Comparison of ENCODE assay signal across 20 mouse cellular contexts in genomic region chr11:98325191-98325820, GRCm38 (mm10). TPM values are rescaled to one million over a fixed set of nuclear protein-coding genes. Genes with fewer than 3 reads are reported as not detected.
DNase-seq lines count a peak whose midpoint lies in the region; ATAC-seq and TF ChIP-seq lines count a peak whose summit lies in the region.
"Had no signal": no experiment of that assay in that cellular context is flagged by ENCODE, and none has a peak within 500 bp of the region (broad histone marks: within the 10 kb centered on the region; RNA-seq: fewer than 3 reads in every experiment).

No protein-coding gene starts in this region.

- no peaks in the 10 kb centered on the region for H3K9me3 ChIP-seq in midbrain, embryonic 13.5 days
- no peaks in the 10 kb centered on the region for H3K9me3 ChIP-seq in midbrain, embryonic 10.5 days (replicated peaks)
- H3K9me3 ChIP-seq in forebrain, embryonic 12.5 days: no peaks in the 10 kb centered on the region
- H3K9me3 ChIP-seq in hindbrain, postnatal 0 days (ENCODE audit: low read length): no peaks in the 10 kb centered on the region
- H3K9me3 ChIP-seq in liver, embryonic 11.5 days (ENCODE audit: control insufficient read depth, low read length): no peaks in the 10 kb centered on the region
- H3K9me3 ChIP-seq: heart, embryonic 12.5 days; limb, embryonic 12.5 days; liver, embryonic 15.5 days had no signal

- no peak for ATAC-seq in midbrain, embryonic 13.5 days
- no peak for ATAC-seq in forebrain, embryonic 12.5 days (ENCODE audit: low FRiP score)
- no peak for ATAC-seq in hindbrain, postnatal 0 days
- no peak for ATAC-seq in liver, embryonic 11.5 days (replicated peaks; ENCODE audit: low FRiP score)

- H3K4me2 ChIP-seq in midbrain, embryonic 13.5 days (replicated peaks): 0 out of 2 replicates have a peak overlapping the region, but pooled peaks have one; percentile 20
- H3K4me2 ChIP-seq in forebrain, embryonic 12.5 days: peak overlapping the region; percentile 25
- H3K4me2 ChIP-seq in hindbrain, postnatal 0 days (ENCODE audit: low read depth, low read length): peak overlapping the region; percentile 58
- H3K4me2 ChIP-seq in liver, embryonic 11.5 days: no peak overlapping the region
- H3K4me2 ChIP-seq: heart, embryonic 12.5 days; limb, embryonic 12.5 days; liver, embryonic 15.5 days had no signal

- H3K27ac ChIP-seq in midbrain, embryonic 13.5 days: no peak overlapping the region
- H3K27ac ChIP-seq in midbrain, embryonic 10.5 days (replicated peaks): no peak overlapping the region
- no peak overlapping the region for H3K27ac ChIP-seq in forebrain, embryonic 12.5 days
- H3K27ac ChIP-seq in hindbrain, postnatal 0 days: no peak overlapping the region; the same call in 1 of the 2 replicates
- no peak overlapping the region for H3K27ac ChIP-seq in thymus, adult 2 months (ENCODE audit: control insufficient read depth, insufficient read depth, low read length)
- no peak overlapping the region for H3K27ac ChIP-seq in liver, embryonic 11.5 days (ENCODE audit: low read depth, low read length)
- H3K27ac ChIP-seq: limb, embryonic 12.5 days; liver, embryonic 15.5 days had no signal

- peak overlapping the region; percentile 15 for H3K4me3 ChIP-seq in midbrain, embryonic 13.5 days (replicated peaks)
- H3K4me3 ChIP-seq in midbrain, embryonic 10.5 days: no peak overlapping the region
- H3K4me3 ChIP-seq in forebrain, embryonic 12.5 days (replicated peaks): peak overlapping the region; percentile 21
- peak overlapping the region; percentile 54; the same call in 1 of the 2 replicates for H3K4me3 ChIP-seq in hindbrain, postnatal 0 days (ENCODE audit: low read length)
- H3K4me3 ChIP-seq in thymus, adult 2 months (ENCODE audit: control insufficient read depth, insufficient read depth, low read length): no peak overlapping the region
- H3K4me3 ChIP-seq in liver, embryonic 11.5 days (ENCODE audit: low read depth, low read length): no peak overlapping the region
- H3K4me3 ChIP-seq: heart, embryonic 12.5 days; limb, embryonic 12.5 days; liver, embryonic 15.5 days had no signal

- H3K9ac ChIP-seq in midbrain, embryonic 13.5 days (replicated peaks): no peak overlapping the region
- peak overlapping the region; percentile 21; the same call in 1 of the 2 replicates for H3K9ac ChIP-seq in forebrain, embryonic 12.5 days
- H3K9ac ChIP-seq in hindbrain, postnatal 0 days (replicated peaks; ENCODE audit: low read length): peak overlapping the region; percentile 73; the same call in 1 of the 2 replicates
- H3K9ac ChIP-seq in liver, embryonic 11.5 days (ENCODE audit: low read depth, low read length): no peak overlapping the region
- H3K9ac ChIP-seq: heart, embryonic 12.5 days; limb, embryonic 12.5 days; liver, embryonic 15.5 days had no signal

- H3K4me1 ChIP-seq in midbrain, embryonic 13.5 days (replicated peaks): peaks cover 36% of the 10 kb centered on the region
- peaks cover 37% of the 10 kb centered on the region for H3K4me1 ChIP-seq in midbrain, embryonic 10.5 days
- H3K4me1 ChIP-seq in forebrain, embryonic 12.5 days: peaks cover 33% of the 10 kb centered on the region
- no peaks in the 10 kb centered on the region for H3K4me1 ChIP-seq in hindbrain, postnatal 0 days (ENCODE audit: insufficient read depth, low read length)
- no peaks in the 10 kb centered on the region; the same call in 1 of the 2 replicates for H3K4me1 ChIP-seq in thymus, adult 2 months (replicated peaks; ENCODE audit: control insufficient read depth, insufficient read depth, low read length)
- H3K4me1 ChIP-seq in liver, embryonic 11.5 days (replicated peaks; ENCODE audit: control insufficient read depth, insufficient read depth, low read length): peaks cover 4% of the 10 kb centered on the region; the same call in 1 of the 2 replicates

- WGBS in midbrain, embryonic 13.5 days: 2% methylated on average over 14 of the region's 14 CpGs
- WGBS in midbrain, embryonic 10.5 days: 4% methylated on average over 14 of the region's 14 CpGs
- WGBS in forebrain, embryonic 12.5 days: 3% methylated on average over 14 of the region's 14 CpGs
- WGBS in hindbrain, postnatal 0 days: 8% methylated on average over 14 of the region's 14 CpGs
- 11% methylated on average over 14 of the region's 14 CpGs for WGBS in thymus, adult 2 months
- WGBS in liver, embryonic 11.5 days: 9% methylated on average over 14 of the region's 14 CpGs

- peaks cover 99% of the 10 kb centered on the region for H3K27me3 ChIP-seq in midbrain, embryonic 13.5 days
- H3K27me3 ChIP-seq in midbrain, embryonic 10.5 days (ENCODE audit: low read depth, poor library complexity, severe bottlenecking): peaks cover 100% of the 10 kb centered on the region
- H3K27me3 ChIP-seq in forebrain, embryonic 12.5 days: peaks cover 98% of the 10 kb centered on the region
- H3K27me3 ChIP-seq in hindbrain, postnatal 0 days (ENCODE audit: insufficient read depth, low read length): peaks cover 42% of the 10 kb centered on the region
- peaks cover 47% of the 10 kb centered on the region for H3K27me3 ChIP-seq in thymus, adult 2 months (ENCODE audit: control insufficient read depth, insufficient read depth, low read length)
- H3K27me3 ChIP-seq in liver, embryonic 11.5 days (replicated peaks; ENCODE audit: control insufficient read depth, insufficient read depth, low read length): peaks cover 99% of the 10 kb centered on the region

- no peak for DNase-seq in midbrain, embryonic 10.5 days (ENCODE audit: low spot score)
- DNase-seq in cerebellum, adult 9-11 months: peak; percentile 64
- no peak for DNase-seq in hindbrain, postnatal 0 days (ENCODE audit: low spot score)
- no peak for DNase-seq in thymus, adult 2 months
- DNase-seq in liver, embryonic 11.5 days (ENCODE audit: low spot score): no peak
- DNase-seq in heart, postnatal 25 days (ENCODE audit: low spot score): no peak
- DNase-seq: adrenal gland, adult 8-10 months; heart, postnatal 4 days; kidney, adult 2 months; kidney, postnatal 4 days; lung, postnatal 14 days; thymus, postnatal 25 days had no signal

- intact Hi-C loops in heart, postnatal 25 days (cut with DNase I): no loop called here

- TF ChIP-seq POLR2A in thymus, adult 2 months (IDR thresholded peaks at IDR 0.05; ENCODE audit: control insufficient read depth, extremely low read depth, insufficient read depth, low read length, poor library complexity): no peak

- no peak for TF ChIP-seq CTCF in hindbrain, postnatal 0 days (IDR thresholded peaks at IDR 0.05; ENCODE audit: low read depth)
- no peak for TF ChIP-seq CTCF in thymus, adult 2 months (IDR thresholded peaks at IDR 0.05; ENCODE audit: borderline replicate concordance, control insufficient read depth, extremely low read depth, insufficient read depth, low read length, poor library complexity)

- H3K36me3 ChIP-seq in midbrain, embryonic 13.5 days: no peaks in the 10 kb centered on the region
- H3K36me3 ChIP-seq in midbrain, embryonic 10.5 days: no peaks in the 10 kb centered on the region
- no peaks in the 10 kb centered on the region for H3K36me3 ChIP-seq in forebrain, embryonic 12.5 days (replicated peaks)
- H3K36me3 ChIP-seq in hindbrain, postnatal 0 days (ENCODE audit: insufficient read depth, low read length): no peaks in the 10 kb centered on the region
- no peaks in the 10 kb centered on the region for H3K36me3 ChIP-seq in thymus, adult 2 months (ENCODE audit: control insufficient read depth, insufficient read depth, low read length)
- H3K36me3 ChIP-seq in liver, embryonic 11.5 days (ENCODE audit: control insufficient read depth, insufficient read depth, low read length): no peaks in the 10 kb centered on the region
- H3K36me3 ChIP-seq: heart, embryonic 12.5 days; limb, embryonic 12.5 days; liver, embryonic 15.5 days had no signal

RNA-seq across cellular contexts. Expression of gene Neurod2, which starts 4.1 kb away (rescaled TPM):
- 6.7 and 9.3 TPM in 2 replicates for polyA plus RNA-seq in midbrain, embryonic 13.5 days (2015; fragmentation: Nextera tagmentation; extraction: Ambion mirVana)
- 0.05 and 0.09 TPM in 2 replicates for polyA plus RNA-seq in midbrain, embryonic 10.5 days (2016; fragmentation: Nextera tagmentation; extraction: Ambion mirVana)
- 19.9 and 20.5 TPM in 2 replicates for polyA plus RNA-seq in forebrain, embryonic 12.5 days (2016; fragmentation: Nextera tagmentation; extraction: Ambion mirVana)
- 87.0 and 93.2 TPM in 2 replicates for total RNA-seq in hindbrain, postnatal 0 days (2014; rRNA removed)
- 30.7 and 34.3 TPM in 2 replicates for polyA plus RNA-seq in hindbrain, postnatal 0 days (2015; fragmentation: Nextera tagmentation; extraction: Ambion mirVana)
- polyA plus RNA-seq in thymus, adult 2 months (2012; rRNA removed): 0.12 and 0.22 TPM in 2 replicates
- polyA plus RNA-seq in liver, embryonic 11.5 days (2014; fragmentation: Nextera tagmentation; extraction: Ambion mirVana): 0.10 and 0.18 TPM in 2 replicates
- not detected for total RNA-seq in heart, postnatal 25 days (2021)
- total RNA-seq: adrenal gland, adult 8-10 months; ES-E14; gastrocnemius, postnatal 4 days; heart, postnatal 4 days had no signal
- polyA plus RNA-seq: heart, embryonic 12.5 days; kidney, adult 2 months; liver, embryonic 15.5 days; stomach, embryonic 16.5 days had no signal

RNA-seq across cellular contexts. Expression of gene Ppp1r1b, which starts 22.9 kb away (rescaled TPM):
- 0.73 and 1.9 TPM in 2 replicates for polyA plus RNA-seq in midbrain, embryonic 13.5 days (2015; fragmentation: Nextera tagmentation; extraction: Ambion mirVana)
- polyA plus RNA-seq in midbrain, embryonic 10.5 days (2016; fragmentation: Nextera tagmentation; extraction: Ambion mirVana): 1.0 and 1.6 TPM in 2 replicates
- polyA plus RNA-seq in forebrain, embryonic 12.5 days (2016; fragmentation: Nextera tagmentation; extraction: Ambion mirVana): 3.0 and 3.1 TPM in 2 replicates
- 1.3 and 3.5 TPM in 2 replicates for total RNA-seq in hindbrain, postnatal 0 days (2014; rRNA removed)
- 18.0 and 19.1 TPM in 2 replicates for polyA plus RNA-seq in hindbrain, postnatal 0 days (2015; fragmentation: Nextera tagmentation; extraction: Ambion mirVana)
- 5.9 and 11.5 TPM in 2 replicates for polyA plus RNA-seq in thymus, adult 2 months (2012; rRNA removed)
- polyA plus RNA-seq in liver, embryonic 11.5 days (2014; fragmentation: Nextera tagmentation; extraction: Ambion mirVana): 0.38 TPM in 1 of 2 replicates, not detected in the other
- total RNA-seq in heart, postnatal 25 days (2021): 1 to 10 TPM; 5.3 to 5.8 TPM

RNA-seq across cellular contexts. Expression of gene Stard3, which starts 32.9 kb away (rescaled TPM):
- 44.5 and 46.9 TPM in 2 replicates for polyA plus RNA-seq in midbrain, embryonic 13.5 days (2015; fragmentation: Nextera tagmentation; extraction: Ambion mirVana)
- 54.5 and 55.6 TPM in 2 replicates for polyA plus RNA-seq in midbrain, embryonic 10.5 days (2016; fragmentation: Nextera tagmentation; extraction: Ambion mirVana)
- polyA plus RNA-seq in forebrain, embryonic 12.5 days (2016; fragmentation: Nextera tagmentation; extraction: Ambion mirVana): 42.0 and 42.5 TPM in 2 replicates
- 44.0 and 52.4 TPM in 2 replicates for total RNA-seq in hindbrain, postnatal 0 days (2014; rRNA removed)
- 28.4 and 31.9 TPM in 2 replicates for polyA plus RNA-seq in hindbrain, postnatal 0 days (2015; fragmentation: Nextera tagmentation; extraction: Ambion mirVana)
- 260 and 271 TPM in 2 replicates for polyA plus RNA-seq in thymus, adult 2 months (2012; rRNA removed)
- polyA plus RNA-seq in liver, embryonic 11.5 days (2014; fragmentation: Nextera tagmentation; extraction: Ambion mirVana): 25.3 and 28.9 TPM in 2 replicates
- 10 to 100 TPM; 19.7 to 24.9 TPM for total RNA-seq in heart, postnatal 25 days (2021)

RNA-seq across cellular contexts. Expression of gene Tcap, which starts 58.3 kb away (rescaled TPM):
- 0.23 and 0.28 TPM in 2 replicates for polyA plus RNA-seq in midbrain, embryonic 13.5 days (2015; fragmentation: Nextera tagmentation; extraction: Ambion mirVana)
- 0.19 TPM in 1 of 2 replicates, not detected in the other for polyA plus RNA-seq in midbrain, embryonic 10.5 days (2016; fragmentation: Nextera tagmentation; extraction: Ambion mirVana)
- polyA plus RNA-seq in forebrain, embryonic 12.5 days (2016; fragmentation: Nextera tagmentation; extraction: Ambion mirVana): 0.20 and 0.36 TPM in 2 replicates
- 0.26 and 4.4 TPM in 2 replicates for total RNA-seq in hindbrain, postnatal 0 days (2014; rRNA removed)
- polyA plus RNA-seq in hindbrain, postnatal 0 days (2015; fragmentation: Nextera tagmentation; extraction: Ambion mirVana): not detected in 2 replicates
- 9.9 and 83.8 TPM in 2 replicates for polyA plus RNA-seq in thymus, adult 2 months (2012; rRNA removed)
- 0.65 and 0.89 TPM in 2 replicates for polyA plus RNA-seq in liver, embryonic 11.5 days (2014; fragmentation: Nextera tagmentation; extraction: Ambion mirVana)
- 1,000 to 10,000 TPM; 1,084 to 2,520 TPM for total RNA-seq in heart, postnatal 25 days (2021)

Comparison
In these comparisons a context has a peak if more than half of its experiments do, and no peak if none do; other contexts are left out.
1. H3K4me3 ChIP-seq: peak in midbrain, embryonic 13.5 days (single experiment), forebrain, embryonic 12.5 days (single experiment) and hindbrain, postnatal 0 days (single experiment); none in midbrain, embryonic 10.5 days (single experiment), thymus, adult 2 months (single experiment) and liver, embryonic 11.5 days (single experiment).
2. H3K9ac ChIP-seq: peak in forebrain, embryonic 12.5 days (single experiment) and hindbrain, postnatal 0 days (single experiment); none in midbrain, embryonic 13.5 days (single experiment) and liver, embryonic 11.5 days (single experiment).